Mouse (Mus musculus): ENCODE results near the gene Lrba. TPM values are rescaled to one million over a fixed set of nuclear protein-coding genes. Genes with fewer than 3 reads are reported as not detected.

The Lrba gene
- polyA plus RNA-seq, 1 experiment from 2014 or later, result 6.0 TPM

DNA sequence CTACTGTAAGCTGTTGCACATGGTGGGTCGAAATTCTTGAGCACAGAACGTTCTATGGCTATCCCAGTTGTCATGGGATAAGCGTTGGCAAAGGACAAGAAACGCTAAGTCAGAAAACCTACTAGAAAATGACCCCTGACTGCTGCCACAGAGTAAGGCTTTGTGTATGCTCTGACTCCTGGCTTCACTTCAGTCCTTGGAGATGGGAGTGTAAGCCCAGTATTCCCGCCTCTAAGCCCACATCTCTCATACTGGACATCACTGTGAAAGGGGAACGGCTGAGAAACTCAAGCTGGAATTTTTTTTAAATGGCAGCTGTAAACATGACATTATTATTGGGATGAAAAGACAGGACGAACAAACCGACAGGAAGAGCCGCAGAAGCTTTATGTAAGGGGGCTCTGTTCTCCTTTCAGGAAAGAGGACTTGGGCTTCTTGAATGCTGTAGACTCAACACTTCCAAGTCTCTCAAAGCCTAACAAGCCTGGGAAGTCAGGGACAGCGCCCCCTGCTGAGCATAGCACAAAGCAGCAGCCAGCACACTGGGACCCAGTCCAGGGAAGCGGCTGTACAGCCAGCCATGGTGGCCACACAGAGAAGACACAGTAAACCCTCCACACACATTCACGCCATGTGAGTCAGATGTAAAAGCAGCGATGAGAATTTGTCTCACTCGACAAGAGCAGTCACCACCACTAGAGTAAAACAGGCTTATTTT lies 583.4 kb downstream of the Lrba start:
- Histone ChIP-seq H3K36me3 (ENCODE audit: insufficient read depth, low read length) (no peaks in the 10 kb centered on the region), H3K9me3 (ENCODE audit: low read length) (no peaks in the 10 kb centered on the region), H3K27me3 (ENCODE audit: insufficient read depth, low read length) (no peaks in the 10 kb centered on the region), H3K4me3 (ENCODE audit: low read length) (no peak overlapping the region), H3K27ac (ENCODE audit: low read length) (no peak overlapping the region), H3K4me2 (replicated peaks; ENCODE audit: low read depth, low read length) (no peak overlapping the region), H3K9ac (replicated peaks; ENCODE audit: low read length) (no peak overlapping the region), H3K4me1 (ENCODE audit: insufficient read depth, low read length) (no peaks in the 10 kb centered on the region)
- 78% methylated on average over 14 of the region's 14 CpGs for WGBS
- ATAC-seq (ENCODE audit: low FRiP score, low TSS enrichment), result no peak

- Histone ChIP-seq H3K4me2 (replicated peaks; ENCODE audit: low read depth, low read length) (no peak overlapping the region), H3K4me3 (ENCODE audit: low read length) (no peak overlapping the region), H3K4me1 (ENCODE audit: insufficient read depth, low read length) (no peaks in the 10 kb centered on the region), H3K9ac (replicated peaks; ENCODE audit: low read length) (no peak overlapping the region), H3K27me3 (ENCODE audit: insufficient read depth, low read length) (no peaks in the 10 kb centered on the region), H3K27ac (ENCODE audit: low read length) (no peak overlapping the region), H3K9me3 (ENCODE audit: low read length) (no peaks in the 10 kb centered on the region), H3K36me3 (ENCODE audit: insufficient read depth, low read length) (no peaks in the 10 kb centered on the region)
- ATAC-seq (ENCODE audit: low FRiP score, low TSS enrichment), result no peak
- 78% methylated on average over 9 of the region's 9 CpGs for WGBS
Observed at GRCm38 (mm10) chr3:86809199-86809598, 584.7 kb downstream of the Lrba start.

GRCm38 (mm10) chr3:86809646-86810045 lies 585.2 kb downstream of the Lrba start:
- 46% methylated on average over 2 of the region's 2 CpGs for WGBS
- no peaks in the 10 kb centered on the region for H3K4me1 ChIP-seq (ENCODE audit: insufficient read depth, low read length)
- no peaks in the 10 kb centered on the region for H3K9me3 ChIP-seq (ENCODE audit: low read length)
- H3K4me3 ChIP-seq (ENCODE audit: low read length), result no peak overlapping the region
- no peaks in the 10 kb centered on the region for H3K27me3 ChIP-seq (ENCODE audit: insufficient read depth, low read length)
- H3K27ac ChIP-seq (ENCODE audit: low read length), result no peak overlapping the region
- H3K36me3 ChIP-seq (ENCODE audit: insufficient read depth, low read length), result no peaks in the 10 kb centered on the region
- no peak overlapping the region for H3K4me2 ChIP-seq (replicated peaks; ENCODE audit: low read depth, low read length)
- no peak overlapping the region for H3K9ac ChIP-seq (replicated peaks; ENCODE audit: low read length)
- ATAC-seq (ENCODE audit: low FRiP score, low TSS enrichment), result no peak

GRCm38 (mm10) chr3:86810908-86811307 lies 586.4 kb downstream of the Lrba start:
- Histone ChIP-seq H3K9ac (replicated peaks; ENCODE audit: low read length) (no peak overlapping the region), H3K4me3 (ENCODE audit: low read length) (no peak overlapping the region), H3K27me3 (ENCODE audit: insufficient read depth, low read length) (no peaks in the 10 kb centered on the region), H3K4me1 (ENCODE audit: insufficient read depth, low read length) (no peaks in the 10 kb centered on the region), H3K4me2 (replicated peaks; ENCODE audit: low read depth, low read length) (no peak overlapping the region), H3K36me3 (ENCODE audit: insufficient read depth, low read length) (no peaks in the 10 kb centered on the region), H3K9me3 (ENCODE audit: low read length) (no peaks in the 10 kb centered on the region), H3K27ac (ENCODE audit: low read length) (no peak overlapping the region)
- WGBS, result 86% methylated on average over 5 of the region's 5 CpGs
- ATAC-seq (ENCODE audit: low FRiP score, low TSS enrichment), result no peak

- Histone ChIP-seq H3K4me2 (replicated peaks; ENCODE audit: low read depth, low read length) (no peak overlapping the region), H3K4me3 (ENCODE audit: low read length) (no peak overlapping the region), H3K9me3 (ENCODE audit: low read length) (no peaks in the 10 kb centered on the region), H3K36me3 (ENCODE audit: insufficient read depth, low read length) (no peaks in the 10 kb centered on the region), H3K4me1 (ENCODE audit: insufficient read depth, low read length) (no peaks in the 10 kb centered on the region), H3K9ac (replicated peaks; ENCODE audit: low read length) (no peak overlapping the region), H3K27me3 (ENCODE audit: insufficient read depth, low read length) (no peaks in the 10 kb centered on the region), H3K27ac (ENCODE audit: low read length) (no peak overlapping the region)
- WGBS, result 14% methylated on average over 3 of the region's 3 CpGs
- peak; percentile 89 for ATAC-seq (ENCODE audit: low FRiP score, low TSS enrichment)
Observed at GRCm38 (mm10) chr3:86812689-86813088, 588.2 kb downstream of the Lrba start.

GRCm38 (mm10) chr3:86818001-86818585 lies 593.6 kb downstream of the Lrba start:
- 72% methylated on average over 13 of the region's 13 CpGs for WGBS
- Histone ChIP-seq H3K27ac (ENCODE audit: low read length) (no peak overlapping the region), H3K9ac (replicated peaks; ENCODE audit: low read length) (no peak overlapping the region), H3K36me3 (ENCODE audit: insufficient read depth, low read length) (no peaks in the 10 kb centered on the region), H3K9me3 (ENCODE audit: low read length) (no peaks in the 10 kb centered on the region), H3K27me3 (ENCODE audit: insufficient read depth, low read length) (no peaks in the 10 kb centered on the region), H3K4me1 (ENCODE audit: insufficient read depth, low read length) (peaks cover 21% of the 10 kb centered on the region), H3K4me2 (replicated peaks; ENCODE audit: low read depth, low read length) (no peak overlapping the region), H3K4me3 (ENCODE audit: low read length) (no peak overlapping the region)
- ATAC-seq (ENCODE audit: low FRiP score, low TSS enrichment), result no peak

DNA sequence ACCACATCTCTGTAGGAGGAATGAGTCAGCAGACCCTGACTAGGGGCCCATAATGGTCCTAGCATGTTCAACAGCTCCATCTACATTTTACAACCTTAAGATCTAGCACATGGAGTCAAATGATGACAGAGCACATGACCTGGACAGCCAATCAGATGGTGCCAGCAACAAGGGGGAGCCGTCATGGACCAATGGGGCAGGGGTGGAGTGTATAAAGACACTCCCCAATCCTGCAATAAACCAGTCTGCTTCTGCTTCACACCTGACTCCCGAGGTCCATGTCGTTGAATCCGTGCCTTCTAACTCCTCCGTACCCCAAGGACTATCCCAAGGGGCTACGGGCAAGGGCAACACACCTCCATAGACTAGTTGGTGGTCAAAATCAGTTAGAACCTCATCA lies 594.9 kb downstream of the Lrba start:
- WGBS, result 88% methylated on average over 6 of the region's 6 CpGs
- ATAC-seq (ENCODE audit: low FRiP score, low TSS enrichment), result no peak

GRCm38 (mm10) chr3:86820344-86820743 lies 595.9 kb downstream of the Lrba start:
- H3K36me3 ChIP-seq (ENCODE audit: insufficient read depth, low read length), result no peaks in the 10 kb centered on the region
- H3K9me3 ChIP-seq (ENCODE audit: low read length), result no peaks in the 10 kb centered on the region
- 29% methylated on average over 10 of the region's 10 CpGs for WGBS
- peaks cover 21% of the 10 kb centered on the region for H3K4me1 ChIP-seq (ENCODE audit: insufficient read depth, low read length)
- no peak overlapping the region for H3K4me3 ChIP-seq (ENCODE audit: low read length)
- H3K27me3 ChIP-seq (ENCODE audit: insufficient read depth, low read length), result no peaks in the 10 kb centered on the region
- H3K4me2 ChIP-seq (replicated peaks; ENCODE audit: low read depth, low read length), result no peak overlapping the region
- ATAC-seq (ENCODE audit: low FRiP score, low TSS enrichment), result no peak
- no peak overlapping the region for H3K27ac ChIP-seq (ENCODE audit: low read length)
- H3K9ac ChIP-seq (replicated peaks; ENCODE audit: low read length), result no peak overlapping the region

More for the DNA sequence above, 594.9 kb downstream of the Lrba start:
- no peaks in the 10 kb centered on the region for H3K27me3 ChIP-seq (ENCODE audit: insufficient read depth, low read length)
- H3K36me3 ChIP-seq (ENCODE audit: insufficient read depth, low read length), result no peaks in the 10 kb centered on the region
- H3K4me2 ChIP-seq (replicated peaks; ENCODE audit: low read depth, low read length), result no peak overlapping the region
- no peak overlapping the region for H3K9ac ChIP-seq (replicated peaks; ENCODE audit: low read length)
- H3K27ac ChIP-seq (ENCODE audit: low read length), result no peak overlapping the region
- H3K4me3 ChIP-seq (ENCODE audit: low read length), result no peak overlapping the region
- H3K4me1 ChIP-seq (ENCODE audit: insufficient read depth, low read length), result peaks cover 21% of the 10 kb centered on the region
- no peaks in the 10 kb centered on the region for H3K9me3 ChIP-seq (ENCODE audit: low read length)

DNA sequence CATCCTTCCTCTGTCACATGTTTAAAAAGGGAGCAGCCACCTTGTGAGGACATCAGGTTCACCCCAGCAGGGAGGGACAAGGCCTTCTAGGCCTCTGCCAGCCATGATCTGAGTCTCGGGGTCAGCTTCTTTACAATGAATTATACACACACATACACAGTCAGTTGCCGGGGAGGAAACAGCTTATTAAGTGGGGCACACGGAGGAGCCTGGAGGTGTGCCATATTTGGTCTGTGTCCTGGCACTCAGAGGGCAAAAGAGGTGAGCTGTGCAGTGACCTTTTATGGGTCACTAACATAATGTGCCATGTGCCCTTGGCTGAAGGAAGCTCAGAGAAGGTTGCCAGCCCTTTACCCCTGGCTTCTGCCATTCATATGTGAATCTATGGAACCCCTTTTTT lies 596.9 kb downstream of the Lrba start:
- H3K9ac ChIP-seq (replicated peaks; ENCODE audit: low read length), result no peak overlapping the region
- H3K27me3 ChIP-seq (ENCODE audit: insufficient read depth, low read length), result no peaks in the 10 kb centered on the region
- no peak for ATAC-seq (ENCODE audit: low FRiP score, low TSS enrichment)
- no peak overlapping the region for H3K4me2 ChIP-seq (replicated peaks; ENCODE audit: low read depth, low read length)
- no peaks in the 10 kb centered on the region for H3K9me3 ChIP-seq (ENCODE audit: low read length)
- WGBS, result 27% methylated on average over 3 of the region's 3 CpGs
- peaks cover 21% of the 10 kb centered on the region for H3K4me1 ChIP-seq (ENCODE audit: insufficient read depth, low read length)
- no peak overlapping the region for H3K4me3 ChIP-seq (ENCODE audit: low read length)
- no peak overlapping the region for H3K27ac ChIP-seq (ENCODE audit: low read length)
- H3K36me3 ChIP-seq (ENCODE audit: insufficient read depth, low read length), result no peaks in the 10 kb centered on the region

GRCm38 (mm10) chr3:86827506-86827905 lies 603.0 kb downstream of the Lrba start:
- Histone ChIP-seq H3K9ac (replicated peaks; ENCODE audit: low read length) (no peak overlapping the region), H3K4me2 (replicated peaks; ENCODE audit: low read depth, low read length) (no peak overlapping the region), H3K4me1 (ENCODE audit: insufficient read depth, low read length) (no peaks in the 10 kb centered on the region), H3K36me3 (ENCODE audit: insufficient read depth, low read length) (no peaks in the 10 kb centered on the region), H3K9me3 (ENCODE audit: low read length) (no peaks in the 10 kb centered on the region), H3K27me3 (ENCODE audit: insufficient read depth, low read length) (no peaks in the 10 kb centered on the region), H3K27ac (ENCODE audit: low read length) (no peak overlapping the region), H3K4me3 (ENCODE audit: low read length) (no peak overlapping the region)
- ATAC-seq (ENCODE audit: low FRiP score, low TSS enrichment), result no peak
- 84% methylated on average over 3 of the region's 3 CpGs for WGBS
